Mouse (Mus musculus): ENCODE measurements at regions not wholly inside any gene's neighbourhood (a gene's known extent, or its start where the extent isn't known, plus 50 kb on each side); places are given as distances from the start of the nearest gene placed in this dataset.
"Not testable (repeated sequence)": the region's sequence is repeated elsewhere in the genome, so short reads cannot be mapped to it uniquely, and the experiment has no call there.

- Histone ChIP-seq H3K4me3 (ENCODE audit: low read length) (no peak overlapping the region), H3K4me1 (replicated peaks; ENCODE audit: control insufficient read depth, insufficient read depth, low read length) (no peaks in the 10 kb centered on the region), H3K9ac (ENCODE audit: low read length) (no peak overlapping the region), H3K36me3 (ENCODE audit: control insufficient read depth, insufficient read depth, low read length) (no peaks in the 10 kb centered on the region), H3K9me3 (ENCODE audit: control insufficient read depth, low read length) (no peaks in the 10 kb centered on the region), H3K27ac (ENCODE audit: low read length) (no peak overlapping the region), H3K27me3 (ENCODE audit: control insufficient read depth, insufficient read depth, low read depth, low read length) (no peaks in the 10 kb centered on the region), H3K4me2 (ENCODE audit: low read depth, low read length) (no peak overlapping the region)
- WGBS = 79% methylated on average over 1 of the region's 1 CpGs
- no peak for ATAC-seq (ENCODE audit: low read depth)
Observed at GRCm38 (mm10) chr10:99358256-99358655, 95.2 kb downstream of the Dusp6 start.

DNA sequence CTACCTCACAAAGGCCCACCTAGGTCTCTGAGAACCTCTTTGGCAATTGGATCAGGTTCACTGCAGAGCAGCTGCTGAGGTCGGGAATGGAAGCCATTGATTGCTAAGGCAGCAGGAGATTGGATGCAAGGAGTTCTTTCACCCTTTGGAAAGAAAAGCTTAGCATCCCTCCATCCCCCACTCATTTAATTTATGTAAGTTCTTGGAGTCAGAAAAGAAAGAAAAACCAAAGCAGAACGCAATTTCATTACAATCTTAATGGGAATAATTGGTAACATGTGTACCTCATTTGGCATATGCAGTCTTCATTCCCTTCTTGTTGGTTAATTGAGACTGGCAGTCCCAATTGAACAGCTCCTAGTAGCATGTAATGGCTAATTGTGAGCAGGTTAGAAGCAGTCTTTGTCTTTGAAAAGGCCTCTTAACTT, 96.4 kb downstream of the Dusp6 start:
- Histone ChIP-seq H3K36me3 (ENCODE audit: control insufficient read depth, insufficient read depth, low read length) (no peaks in the 10 kb centered on the region), H3K9ac (ENCODE audit: low read length) (no peak overlapping the region), H3K9me3 (ENCODE audit: control insufficient read depth, low read length) (no peaks in the 10 kb centered on the region; the same call in 1 of the 2 replicates), H3K4me1 (replicated peaks; ENCODE audit: control insufficient read depth, insufficient read depth, low read length) (no peaks in the 10 kb centered on the region), H3K27ac (ENCODE audit: low read length) (no peak overlapping the region), H3K4me3 (ENCODE audit: low read length) (no peak overlapping the region), H3K27me3 (ENCODE audit: control insufficient read depth, insufficient read depth, low read depth, low read length) (no peaks in the 10 kb centered on the region), H3K4me2 (ENCODE audit: low read depth, low read length) (no peak overlapping the region)
- ATAC-seq (ENCODE audit: low read depth) = no peak
- 72% methylated on average over 2 of the region's 2 CpGs for WGBS

DNA sequence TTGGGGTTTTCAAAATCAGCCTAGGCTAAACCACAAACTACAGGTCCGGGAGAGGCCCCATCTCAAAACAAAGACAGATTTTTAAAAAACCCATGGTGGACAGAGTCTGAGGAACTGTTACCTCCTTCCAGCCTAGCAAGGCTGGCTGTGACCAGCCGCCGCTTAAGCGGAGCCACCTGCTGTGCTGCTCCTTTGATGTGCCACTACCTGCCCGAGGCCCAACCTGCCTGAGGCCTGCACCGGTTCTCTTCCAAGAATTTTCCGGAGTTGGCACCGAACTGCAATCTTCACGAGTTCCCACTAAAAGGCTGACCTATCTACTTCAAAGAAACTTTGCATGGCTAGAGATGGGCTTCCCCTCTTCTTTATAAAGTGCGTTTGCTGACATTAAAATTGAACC, 97.6 kb downstream of the Dusp6 start:
- H3K27ac ChIP-seq (ENCODE audit: low read length); H3K9ac ChIP-seq (ENCODE audit: low read length); H3K27me3 ChIP-seq (ENCODE audit: control insufficient read depth, insufficient read depth, low read depth, low read length); H3K4me3 ChIP-seq (ENCODE audit: low read length); H3K36me3 ChIP-seq (ENCODE audit: control insufficient read depth, insufficient read depth, low read length); H3K4me2 ChIP-seq (ENCODE audit: low read depth, low read length); H3K9me3 ChIP-seq (ENCODE audit: control insufficient read depth, low read length); H3K4me1 ChIP-seq (replicated peaks; ENCODE audit: control insufficient read depth, insufficient read depth, low read length); ATAC-seq (ENCODE audit: low read depth): not testable (repeated sequence)
- WGBS = 50% methylated on average over 10 of the region's 10 CpGs

GRCm38 (mm10) chr10:99366162-99366561, 103.1 kb downstream of the Dusp6 start:
- Histone ChIP-seq H3K4me2 (ENCODE audit: low read depth, low read length) (no peak overlapping the region), H3K27ac (ENCODE audit: low read length) (no peak overlapping the region), H3K4me1 (replicated peaks; ENCODE audit: control insufficient read depth, insufficient read depth, low read length) (no peaks in the 10 kb centered on the region), H3K9me3 (ENCODE audit: control insufficient read depth, low read length) (no peaks in the 10 kb centered on the region; the same call in 1 of the 2 replicates), H3K36me3 (ENCODE audit: control insufficient read depth, insufficient read depth, low read length) (no peaks in the 10 kb centered on the region), H3K4me3 (ENCODE audit: low read length) (no peak overlapping the region), H3K9ac (ENCODE audit: low read length) (no peak overlapping the region), H3K27me3 (ENCODE audit: control insufficient read depth, insufficient read depth, low read depth, low read length) (no peaks in the 10 kb centered on the region)
- ATAC-seq (ENCODE audit: low read depth) = no peak
- 81% methylated on average over 7 of the region's 7 CpGs for WGBS

DNA sequence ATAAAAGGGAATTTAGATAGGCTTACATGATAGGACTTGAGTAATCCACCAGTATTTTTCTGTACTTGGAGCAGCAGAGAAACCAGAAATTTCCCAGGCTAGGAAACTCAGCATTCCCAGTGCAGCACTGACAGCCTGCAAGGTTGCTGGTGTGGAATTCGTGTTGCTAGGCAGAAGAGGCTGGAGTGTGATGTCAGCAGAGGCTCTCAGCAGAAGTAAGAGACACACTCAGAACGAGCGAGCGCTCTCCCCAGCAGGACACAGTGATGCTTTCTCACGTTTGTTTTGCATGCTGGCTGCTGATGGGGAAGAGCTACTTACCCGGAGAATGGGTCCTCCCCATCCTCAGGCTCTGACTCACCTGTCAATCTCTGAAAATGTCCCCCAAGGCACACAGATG, 104.7 kb downstream of the Dusp6 start:
- no peaks in the 10 kb centered on the region for H3K36me3 ChIP-seq (ENCODE audit: control insufficient read depth, insufficient read depth, low read length)
- 31% methylated on average over 6 of the region's 6 CpGs for WGBS
- no peak overlapping the region for H3K4me2 ChIP-seq (ENCODE audit: low read depth, low read length)
- no peak overlapping the region for H3K4me3 ChIP-seq (ENCODE audit: low read length)
- no peak overlapping the region for H3K27ac ChIP-seq (ENCODE audit: low read length)
- ATAC-seq (ENCODE audit: low read depth) = no peak
- H3K9ac ChIP-seq (ENCODE audit: low read length) = no peak overlapping the region
- H3K9me3 ChIP-seq (ENCODE audit: control insufficient read depth, low read length) = no peaks in the 10 kb centered on the region; the same call in 1 of the 2 replicates
- H3K27me3 ChIP-seq (ENCODE audit: control insufficient read depth, insufficient read depth, low read depth, low read length) = no peaks in the 10 kb centered on the region
- no peaks in the 10 kb centered on the region for H3K4me1 ChIP-seq (replicated peaks; ENCODE audit: control insufficient read depth, insufficient read depth, low read length)

DNA sequence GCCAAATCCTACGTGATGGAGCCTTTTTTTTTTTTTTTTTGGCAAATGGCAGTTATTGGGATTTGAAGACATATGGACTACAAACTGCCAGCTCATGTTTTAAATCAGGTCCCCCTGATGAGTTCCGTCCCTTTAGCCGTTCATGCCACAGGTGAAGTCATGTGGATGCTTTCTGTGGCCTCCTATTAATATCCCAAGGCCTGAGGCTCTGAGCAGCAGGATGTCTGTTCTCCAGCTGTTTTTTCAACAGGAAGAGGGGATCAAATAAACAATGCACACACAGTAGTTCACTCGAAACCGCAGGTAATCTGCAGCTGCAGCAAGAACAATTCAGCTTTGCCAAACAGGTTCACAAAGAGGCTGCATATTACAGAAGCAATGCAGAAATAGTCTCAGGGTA, 112.1 kb downstream of the Dusp6 start:
- Histone ChIP-seq H3K27ac (ENCODE audit: low read length) (no peak overlapping the region), H3K36me3 (ENCODE audit: control insufficient read depth, insufficient read depth, low read length) (no peaks in the 10 kb centered on the region), H3K4me1 (replicated peaks; ENCODE audit: control insufficient read depth, insufficient read depth, low read length) (no peaks in the 10 kb centered on the region; the same call in 1 of the 2 replicates), H3K9ac (ENCODE audit: low read length) (no peak overlapping the region), H3K9me3 (ENCODE audit: control insufficient read depth, low read length) (no peaks in the 10 kb centered on the region), H3K4me3 (ENCODE audit: low read length) (no peak overlapping the region), H3K27me3 (ENCODE audit: control insufficient read depth, insufficient read depth, low read depth, low read length) (no peaks in the 10 kb centered on the region), H3K4me2 (ENCODE audit: low read depth, low read length) (no peak overlapping the region)
- WGBS = 55% methylated on average over 5 of the region's 5 CpGs
- no peak for ATAC-seq (ENCODE audit: low read depth)

DNA sequence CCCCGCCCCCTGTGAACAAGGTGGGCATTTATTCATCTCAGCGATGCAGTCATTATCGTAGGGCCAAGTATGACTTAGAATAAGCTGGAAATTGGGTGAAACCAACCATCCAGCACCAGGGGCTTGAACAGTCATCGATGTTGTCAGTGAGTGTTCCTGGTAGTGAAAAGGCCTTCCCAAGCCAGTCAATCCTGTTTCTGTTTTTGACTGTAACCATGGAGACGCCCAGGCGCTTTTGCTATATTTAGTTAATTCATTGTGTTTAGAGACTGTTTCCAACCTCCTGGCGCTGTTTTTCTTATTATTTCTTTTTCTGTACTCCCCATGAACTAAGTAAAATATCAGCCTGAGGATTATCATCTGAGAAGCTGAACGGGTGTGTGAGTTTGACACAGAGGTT, 113.4 kb downstream of the Dusp6 start:
- Histone ChIP-seq H3K9me3 (ENCODE audit: control insufficient read depth, low read length) (no peaks in the 10 kb centered on the region), H3K4me2 (ENCODE audit: low read depth, low read length) (no peak overlapping the region), H3K36me3 (ENCODE audit: control insufficient read depth, insufficient read depth, low read length) (no peaks in the 10 kb centered on the region), H3K4me3 (ENCODE audit: low read length) (no peak overlapping the region), H3K4me1 (replicated peaks; ENCODE audit: control insufficient read depth, insufficient read depth, low read length) (no peaks in the 10 kb centered on the region; the same call in 1 of the 2 replicates), H3K27ac (ENCODE audit: low read length) (no peak overlapping the region), H3K27me3 (ENCODE audit: control insufficient read depth, insufficient read depth, low read depth, low read length) (no peaks in the 10 kb centered on the region), H3K9ac (ENCODE audit: low read length) (no peak overlapping the region)
- no peak for ATAC-seq (ENCODE audit: low read depth)
- WGBS = 78% methylated on average over 8 of the region's 8 CpGs

DNA sequence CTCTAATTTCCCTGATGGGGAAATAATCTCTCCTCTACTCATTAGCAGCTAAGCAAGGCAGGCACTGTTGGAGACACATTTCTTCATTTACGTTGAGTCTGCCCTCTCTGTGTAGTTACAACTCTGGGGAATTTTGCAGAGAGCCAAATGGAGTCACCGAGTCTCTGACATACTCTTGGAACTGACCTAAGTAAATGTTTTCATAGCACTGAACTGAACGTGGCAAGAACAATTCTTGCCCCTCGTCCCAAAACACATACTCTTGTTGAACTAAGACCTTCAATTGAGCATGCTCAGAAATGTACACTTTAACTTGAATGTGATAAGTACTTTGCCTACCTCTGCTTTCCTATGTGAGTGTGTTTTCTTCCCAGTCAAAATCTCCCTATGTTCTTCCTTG, 114.5 kb downstream of the Dusp6 start:
- WGBS = 41% methylated on average over 4 of the region's 4 CpGs
- H3K36me3 ChIP-seq (ENCODE audit: control insufficient read depth, insufficient read depth, low read length) = no peaks in the 10 kb centered on the region
- peak; percentile 51 for ATAC-seq (ENCODE audit: low read depth)

DNA sequence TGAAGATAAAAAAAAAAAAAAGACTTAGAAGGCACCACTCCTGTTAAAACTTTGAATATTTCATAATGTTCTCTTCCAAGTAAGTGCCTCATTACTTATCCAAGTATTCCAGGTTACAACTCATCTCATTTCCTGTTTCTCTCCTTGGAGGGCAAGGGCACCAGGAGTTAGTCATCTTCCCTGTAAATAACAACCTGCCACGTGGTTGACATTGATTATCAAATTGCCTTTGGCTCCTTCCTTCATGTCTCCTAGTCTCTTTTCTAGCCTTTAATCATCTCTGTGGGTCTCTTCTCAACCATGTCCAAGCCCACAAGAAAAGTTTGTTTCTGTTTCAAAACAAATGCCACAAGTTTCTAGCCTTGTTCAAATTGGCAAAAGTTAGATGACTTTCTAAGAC, 116.1 kb downstream of the Dusp6 start:
- H3K36me3 ChIP-seq (ENCODE audit: control insufficient read depth, insufficient read depth, low read length) = no peaks in the 10 kb centered on the region
- no peak for ATAC-seq (ENCODE audit: low read depth)
- H3K27ac ChIP-seq (ENCODE audit: low read length) = no peak overlapping the region
- WGBS = 32% methylated on average over 1 of the region's 1 CpGs
- H3K4me2 ChIP-seq (ENCODE audit: low read depth, low read length) = no peak overlapping the region
- H3K9me3 ChIP-seq (ENCODE audit: control insufficient read depth, low read length) = no peaks in the 10 kb centered on the region
- no peaks in the 10 kb centered on the region for H3K27me3 ChIP-seq (ENCODE audit: control insufficient read depth, insufficient read depth, low read depth, low read length)
- H3K9ac ChIP-seq (ENCODE audit: low read length) = no peak overlapping the region
- H3K4me3 ChIP-seq (ENCODE audit: low read length) = no peak overlapping the region
- H3K4me1 ChIP-seq (replicated peaks; ENCODE audit: control insufficient read depth, insufficient read depth, low read length) = no peaks in the 10 kb centered on the region; the same call in 1 of the 2 replicates

More for the DNA sequence above, 114.5 kb downstream of the Dusp6 start:
- H3K4me3 ChIP-seq (ENCODE audit: low read length) = no peak overlapping the region
- H3K27me3 ChIP-seq (ENCODE audit: control insufficient read depth, insufficient read depth, low read depth, low read length) = no peaks in the 10 kb centered on the region
- H3K9ac ChIP-seq (ENCODE audit: low read length) = no peak overlapping the region
- no peaks in the 10 kb centered on the region for H3K9me3 ChIP-seq (ENCODE audit: control insufficient read depth, low read length)
- H3K27ac ChIP-seq (ENCODE audit: low read length) = peak overlapping the region; percentile 42; the same call in 1 of the 2 replicates
- no peak overlapping the region for H3K4me2 ChIP-seq (ENCODE audit: low read depth, low read length)
- no peaks in the 10 kb centered on the region; the same call in 1 of the 2 replicates for H3K4me1 ChIP-seq (replicated peaks; ENCODE audit: control insufficient read depth, insufficient read depth, low read length)

DNA sequence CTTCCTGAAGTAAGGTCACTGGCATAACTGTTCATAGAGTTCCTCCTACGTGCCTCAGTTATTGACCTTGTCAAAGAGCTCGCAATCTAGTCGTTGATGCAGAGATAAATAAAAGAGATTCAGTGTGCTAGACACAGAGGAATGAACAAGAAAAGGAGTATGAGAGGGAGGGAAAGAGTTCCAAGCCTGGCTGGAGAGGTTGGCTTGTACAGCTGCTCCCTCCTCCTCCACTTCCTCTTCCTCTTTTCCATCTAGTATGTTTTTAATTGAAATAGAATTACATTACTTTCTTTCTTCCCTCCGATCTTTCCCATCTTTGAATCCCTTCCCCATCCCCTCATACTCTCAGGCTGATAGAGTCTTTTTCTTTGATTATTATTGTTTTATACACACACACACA, 117.1 kb downstream of the Dusp6 start:
- Histone ChIP-seq H3K9ac (ENCODE audit: low read length) (no peak overlapping the region), H3K27me3 (ENCODE audit: control insufficient read depth, insufficient read depth, low read depth, low read length) (no peaks in the 10 kb centered on the region), H3K4me1 (replicated peaks; ENCODE audit: control insufficient read depth, insufficient read depth, low read length) (no peaks in the 10 kb centered on the region; the same call in 1 of the 2 replicates), H3K27ac (ENCODE audit: low read length) (no peak overlapping the region), H3K9me3 (ENCODE audit: control insufficient read depth, low read length) (no peaks in the 10 kb centered on the region), H3K4me2 (ENCODE audit: low read depth, low read length) (no peak overlapping the region), H3K4me3 (ENCODE audit: low read length) (no peak overlapping the region), H3K36me3 (ENCODE audit: control insufficient read depth, insufficient read depth, low read length) (no peaks in the 10 kb centered on the region)
- WGBS = 65% methylated on average over 4 of the region's 4 CpGs
- ATAC-seq (ENCODE audit: low read depth) = no peak

Measured in lung, embryonic 16.5 days (tissue).